Mouse (Mus musculus): Measurements from ENCODE around the gene Lefty1. TPM values are rescaled to one million over a fixed set of nuclear protein-coding genes. Genes with fewer than 3 reads are reported as not detected.

Lefty1 gene
- polyA plus RNA-seq, 1 experiment, result 2.9 TPM

- WGBS, result 46% methylated on average over 20 of the region's 20 CpGs
- H3K4me3 ChIP-seq (ENCODE audit: insufficient read depth, low read depth, low read length), result no peak overlapping the region
- peak overlapping the region; percentile 19; the same call in 1 of the 2 replicates for H3K27ac ChIP-seq (ENCODE audit: insufficient read depth, low read depth, low read length)
- no peaks in the 10 kb centered on the region for H3K36me3 ChIP-seq (ENCODE audit: control insufficient read depth, insufficient read depth, low read length)
- H3K27me3 ChIP-seq (replicated peaks; ENCODE audit: control insufficient read depth, insufficient read depth, low read length), result no peaks in the 10 kb centered on the region
- TF ChIP-seq POLR2A (IDR thresholded peaks at IDR 0.05; ENCODE audit: low read depth, low read length) (no peak), CTCF (conservative IDR thresholded peaks at IDR 0.05; ENCODE audit: insufficient read depth, insufficient read length, low read depth, low read length) (no peak)
- H3K4me1 ChIP-seq (ENCODE audit: control insufficient read depth, insufficient read depth, low read length), result peaks cover 11% of the 10 kb centered on the region; the same call in 1 of the 2 replicates
- peak; percentile 59 for DNase-seq
These were observed 10.5 kb downstream of the Lefty1 start for GRCm38 (mm10) chr1:180945001-180945980.

- Histone ChIP-seq H3K4me1 (ENCODE audit: control insufficient read depth, insufficient read depth, low read length) (0 out of 2 replicates have a peak, but pooled peaks cover 6% of the 10 kb centered on the region), H3K4me3 (ENCODE audit: insufficient read depth, low read depth, low read length) (no peak overlapping the region), H3K36me3 (ENCODE audit: control insufficient read depth, insufficient read depth, low read length) (no peaks in the 10 kb centered on the region), H3K27ac (ENCODE audit: insufficient read depth, low read depth, low read length) (no peak overlapping the region), H3K27me3 (replicated peaks; ENCODE audit: control insufficient read depth, insufficient read depth, low read length) (no peaks in the 10 kb centered on the region)
- 51% methylated on average over 6 of the region's 6 CpGs for WGBS
- no peak for DNase-seq
- TF ChIP-seq POLR2A (IDR thresholded peaks at IDR 0.05; ENCODE audit: low read depth, low read length) (no peak), CTCF (conservative IDR thresholded peaks at IDR 0.05; ENCODE audit: insufficient read depth, insufficient read length, low read depth, low read length) (no peak)
These were observed 11.6 kb downstream of the Lefty1 start for GRCm38 (mm10) chr1:180946448-180946847.

- TF ChIP-seq CTCF (conservative IDR thresholded peaks at IDR 0.05; ENCODE audit: insufficient read depth, insufficient read length, low read depth, low read length) (no peak), POLR2A (IDR thresholded peaks at IDR 0.05; ENCODE audit: low read depth, low read length) (no peak)
- peak; percentile 85 for DNase-seq
- Histone ChIP-seq H3K4me3 (ENCODE audit: insufficient read depth, low read depth, low read length) (no peak overlapping the region), H3K27ac (ENCODE audit: insufficient read depth, low read depth, low read length) (no peak overlapping the region), H3K36me3 (ENCODE audit: control insufficient read depth, insufficient read depth, low read length) (no peaks in the 10 kb centered on the region), H3K27me3 (replicated peaks; ENCODE audit: control insufficient read depth, insufficient read depth, low read length) (no peaks in the 10 kb centered on the region), H3K4me1 (ENCODE audit: control insufficient read depth, insufficient read depth, low read length) (no peaks in the 10 kb centered on the region)
- 29% methylated on average over 6 of the region's 6 CpGs for WGBS
These were observed 17.4 kb downstream of the Lefty1 start for GRCm38 (mm10) chr1:180952085-180952746.

- 86% methylated on average over 5 of the region's 5 CpGs for WGBS
- no peak for DNase-seq
- Histone ChIP-seq H3K27me3 (replicated peaks; ENCODE audit: control insufficient read depth, insufficient read depth, low read length) (no peaks in the 10 kb centered on the region), H3K4me3 (ENCODE audit: insufficient read depth, low read depth, low read length) (no peak overlapping the region), H3K36me3 (ENCODE audit: control insufficient read depth, insufficient read depth, low read length) (no peaks in the 10 kb centered on the region), H3K27ac (ENCODE audit: insufficient read depth, low read depth, low read length) (no peak overlapping the region), H3K4me1 (ENCODE audit: control insufficient read depth, insufficient read depth, low read length) (no peaks in the 10 kb centered on the region)
- no peak for TF ChIP-seq CTCF (conservative IDR thresholded peaks at IDR 0.05; ENCODE audit: insufficient read depth, insufficient read length, low read depth, low read length)
- no peak for TF ChIP-seq POLR2A (IDR thresholded peaks at IDR 0.05; ENCODE audit: low read depth, low read length)
These were observed 18.0 kb downstream of the Lefty1 start for GRCm38 (mm10) chr1:180952808-180953207.

- H3K4me1 ChIP-seq (ENCODE audit: control insufficient read depth, insufficient read depth, low read length), result no peaks in the 10 kb centered on the region; the same call in 1 of the 2 replicates
- no peaks in the 10 kb centered on the region for H3K36me3 ChIP-seq (ENCODE audit: control insufficient read depth, insufficient read depth, low read length)
- 93% methylated on average over 8 of the region's 8 CpGs for WGBS
- TF ChIP-seq POLR2A (IDR thresholded peaks at IDR 0.05; ENCODE audit: low read depth, low read length), result no peak
- TF ChIP-seq CTCF (conservative IDR thresholded peaks at IDR 0.05; ENCODE audit: insufficient read depth, insufficient read length, low read depth, low read length), result no peak
- H3K27me3 ChIP-seq (replicated peaks; ENCODE audit: control insufficient read depth, insufficient read depth, low read length), result no peaks in the 10 kb centered on the region
- H3K4me3 ChIP-seq (ENCODE audit: insufficient read depth, low read depth, low read length), result no peak overlapping the region
- H3K27ac ChIP-seq (ENCODE audit: insufficient read depth, low read depth, low read length), result 0 out of 2 replicates have a peak overlapping the region, but pooled peaks have one; percentile 14
- DNase-seq, result no peak
These were observed 21.6 kb downstream of the Lefty1 start for GRCm38 (mm10) chr1:180956401-180956800.

GRCm38 (mm10) chr1:180956973-180957381, 22.2 kb downstream of the Lefty1 start:
- H3K27ac ChIP-seq (ENCODE audit: insufficient read depth, low read depth, low read length), result peak overlapping the region; percentile 39
- H3K4me3 ChIP-seq (ENCODE audit: insufficient read depth, low read depth, low read length), result no peak overlapping the region
- no peaks in the 10 kb centered on the region for H3K27me3 ChIP-seq (replicated peaks; ENCODE audit: control insufficient read depth, insufficient read depth, low read length)
- 66% methylated on average over 8 of the region's 8 CpGs for WGBS
- H3K4me1 ChIP-seq (ENCODE audit: control insufficient read depth, insufficient read depth, low read length), result no peaks in the 10 kb centered on the region; the same call in 1 of the 2 replicates
- H3K36me3 ChIP-seq (ENCODE audit: control insufficient read depth, insufficient read depth, low read length), result no peaks in the 10 kb centered on the region
- TF ChIP-seq POLR2A (IDR thresholded peaks at IDR 0.05; ENCODE audit: low read depth, low read length) (no peak), CTCF (conservative IDR thresholded peaks at IDR 0.05; ENCODE audit: insufficient read depth, insufficient read length, low read depth, low read length) (no peak)
- peak; percentile 83 for DNase-seq

Data from kidney, adult 2 months (tissue).